Mouse (Mus musculus): ENCODE results near the gene Gpx3.
"Not testable (repeated sequence)": the region's sequence is repeated elsewhere in the genome, so short reads cannot be mapped to it uniquely, and the experiment has no call there.

Gpx3 gene

DNA sequence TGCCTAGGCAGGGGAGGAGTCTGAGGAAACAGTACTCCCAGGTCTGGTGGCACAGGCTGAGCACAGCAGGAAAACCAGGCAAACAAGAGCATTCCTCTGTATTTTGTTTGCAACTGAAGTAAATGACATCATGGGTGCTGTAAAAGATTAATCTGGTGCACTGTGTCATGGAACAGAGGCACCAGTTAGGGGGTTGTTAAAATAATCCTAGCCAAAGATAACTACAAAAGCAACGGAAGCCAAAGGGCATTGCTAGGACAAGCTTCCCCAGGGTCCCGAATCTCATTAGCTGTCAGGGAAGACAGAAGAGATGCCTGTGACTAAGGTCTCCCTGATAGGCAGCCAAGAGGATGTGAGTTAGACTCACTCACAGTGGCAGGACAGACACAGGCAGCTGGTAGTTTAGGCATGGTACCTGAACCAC is 21.2 kb upstream of the Gpx3 start:
- DNase-seq = no peak

DNA sequence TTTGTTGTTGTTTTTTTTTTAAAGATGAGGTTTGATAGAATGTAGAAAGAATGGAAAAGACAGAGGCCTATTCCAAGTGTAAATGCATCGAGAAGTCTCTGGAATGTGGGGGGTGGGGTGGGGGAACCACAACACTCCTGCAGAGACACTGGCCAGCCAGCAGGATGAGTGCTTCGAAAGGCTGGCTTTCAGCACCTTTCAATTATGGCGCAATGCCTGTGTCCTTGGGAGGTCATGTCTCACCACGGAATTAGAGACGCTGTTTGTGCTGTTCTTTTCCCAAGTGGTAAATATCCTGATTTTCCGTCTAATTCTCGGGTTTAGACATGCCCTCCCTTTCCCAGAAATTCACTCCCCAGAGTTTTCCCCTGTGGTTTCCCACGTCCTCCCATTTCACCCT is 19.6 kb upstream of the Gpx3 start:
- DNase-seq = no peak

DNA sequence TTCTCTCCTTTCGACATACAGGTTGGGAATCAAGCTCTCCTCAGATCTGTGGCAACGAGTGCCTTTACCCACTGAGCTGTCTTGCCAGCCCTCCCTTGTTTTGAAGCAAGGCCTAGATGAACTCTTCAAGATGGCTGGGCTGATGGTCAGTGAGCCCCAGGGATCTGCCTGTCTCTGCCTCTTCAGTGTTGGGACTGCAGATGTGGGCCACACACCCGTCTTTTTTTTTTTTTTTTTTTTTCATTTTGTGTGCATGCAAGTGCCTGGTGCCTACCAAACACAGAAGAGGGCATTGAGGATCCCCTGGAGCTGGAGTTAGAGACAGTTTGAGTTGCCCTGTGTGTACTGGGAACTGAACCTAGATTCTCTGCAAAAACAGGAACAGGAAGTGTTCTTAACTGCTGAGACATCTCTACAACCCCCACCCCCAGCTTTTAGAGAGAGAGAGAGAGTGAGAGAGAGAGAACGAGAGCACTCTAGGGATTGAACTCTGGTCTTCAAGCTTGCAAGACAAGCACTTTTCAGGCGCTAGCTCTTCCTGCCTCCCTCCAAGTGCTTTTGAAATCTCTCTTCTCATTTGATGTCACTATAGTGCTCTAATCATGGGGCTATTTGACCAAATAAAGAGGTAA is 17.9 kb upstream of the Gpx3 start:
- no peak for DNase-seq

DNA sequence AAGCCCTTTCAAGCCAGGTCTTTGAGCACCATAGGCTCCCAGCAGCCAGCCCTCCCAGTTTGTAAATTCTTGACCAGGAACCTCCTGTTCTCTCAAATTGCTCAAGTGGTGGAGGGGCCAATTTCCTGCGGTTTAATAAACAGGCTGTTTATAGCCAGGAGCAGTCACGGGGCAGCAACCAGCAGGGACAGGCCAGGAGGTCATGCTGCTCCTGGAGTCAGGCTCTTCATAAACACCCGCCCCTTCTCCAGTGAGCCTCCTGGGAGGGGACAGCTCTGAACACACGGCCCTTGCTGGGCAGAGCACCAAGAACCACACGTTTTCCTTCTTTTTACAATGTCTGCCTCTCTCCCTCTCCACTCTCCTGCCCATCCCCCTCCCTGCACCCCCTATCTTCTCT is 17.3 kb upstream of the Gpx3 start:
- DNase-seq = no peak

DNA sequence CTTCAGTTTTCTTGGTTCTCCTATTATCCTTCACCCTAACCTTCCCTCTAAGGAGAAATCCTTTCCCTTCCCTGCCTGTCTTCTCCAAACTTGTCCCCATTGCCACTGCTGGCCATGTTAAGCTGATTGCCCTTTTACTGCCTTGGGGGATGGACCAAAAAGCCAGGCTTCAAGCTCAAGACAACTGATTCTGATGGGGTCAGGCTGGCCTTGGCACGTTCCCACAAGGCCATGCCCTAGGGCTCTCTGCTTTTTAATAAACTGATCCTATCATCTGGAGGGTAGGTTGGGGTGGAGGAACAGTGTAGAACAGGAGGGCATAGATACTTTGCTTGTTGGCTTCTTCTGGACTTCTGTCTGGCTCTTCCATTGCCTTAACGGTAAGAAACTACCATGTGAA is 16.8 kb upstream of the Gpx3 start:
- no peak for DNase-seq

DNA sequence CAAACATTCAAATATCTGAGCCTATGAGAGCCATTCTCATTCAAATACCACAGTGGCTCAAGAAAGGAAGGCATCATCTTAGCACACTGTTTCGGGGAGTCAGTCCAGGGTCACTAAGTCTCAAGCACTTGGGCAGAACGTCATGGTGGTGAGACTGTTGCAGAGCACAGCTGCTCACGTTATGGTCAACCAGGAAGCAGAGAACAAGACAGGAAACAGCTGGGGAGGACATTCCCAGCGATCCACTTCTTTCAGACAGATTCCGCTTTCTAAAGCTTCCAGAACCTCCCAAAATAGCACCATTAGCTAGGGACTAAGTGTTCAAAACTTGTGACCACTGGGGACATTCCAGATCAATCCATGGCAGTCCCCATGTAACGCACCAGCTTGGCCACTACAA is 14.3 kb upstream of the Gpx3 start:
- DNase-seq = no peak

DNA sequence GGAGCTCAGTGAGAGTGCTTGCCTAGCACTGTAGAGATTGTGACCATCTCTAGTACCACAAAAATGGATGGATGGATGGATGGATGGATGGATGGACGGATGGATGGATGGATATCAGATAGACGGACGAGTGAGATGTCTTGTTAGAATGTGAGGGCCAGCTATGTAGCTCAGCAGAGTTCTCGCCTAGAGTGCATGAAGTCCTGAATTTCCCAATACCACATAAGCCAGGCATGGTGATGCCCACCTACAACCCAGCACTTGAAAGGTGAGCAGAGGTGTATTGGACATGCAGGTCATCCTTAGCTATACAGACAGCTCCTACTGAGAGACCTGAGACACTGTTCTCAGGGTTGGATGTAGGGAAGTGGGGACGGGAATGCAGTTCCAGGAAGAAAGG is 10.9 kb upstream of the Gpx3 start:
- no peak for DNase-seq

DNA sequence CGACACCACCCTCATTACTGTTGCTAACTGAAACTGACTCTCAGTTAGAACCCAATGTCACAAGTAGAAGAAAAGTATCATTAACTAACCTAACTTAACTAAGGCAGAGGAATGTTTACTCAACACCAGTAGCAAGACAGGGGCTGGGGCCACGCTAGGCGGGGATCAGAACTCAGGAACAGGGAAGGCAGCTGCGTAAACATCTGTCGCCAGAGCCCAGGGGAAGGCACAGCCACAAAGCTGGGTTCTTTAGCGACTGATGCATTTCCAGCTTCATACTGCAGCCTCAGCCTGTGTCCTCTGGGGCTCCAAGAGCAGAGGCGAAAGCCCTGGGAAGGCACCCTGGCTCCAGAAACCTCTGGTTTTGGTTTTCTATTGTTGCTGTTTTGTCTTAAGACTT is 10.2 kb upstream of the Gpx3 start:
- no peak for DNase-seq

DNA sequence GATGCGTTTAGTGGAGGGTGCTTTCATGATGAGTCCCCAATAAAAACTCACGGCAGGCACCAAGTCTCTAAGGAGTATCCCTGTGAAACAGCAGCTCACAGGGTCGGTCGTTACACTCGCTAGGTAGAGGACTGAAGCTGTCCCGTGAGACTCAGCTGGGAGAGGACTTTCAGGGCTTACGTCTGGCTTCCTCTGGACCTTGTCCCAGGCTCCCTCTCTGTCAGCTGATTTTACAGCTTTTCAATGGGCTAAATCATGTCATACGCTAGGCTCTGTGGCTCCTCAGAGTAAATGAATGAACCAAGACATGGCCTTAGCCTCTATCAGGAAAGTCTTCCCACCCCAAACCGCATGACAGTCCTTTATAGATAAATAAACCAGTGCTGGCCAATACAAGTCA is 7.7 kb upstream of the Gpx3 start:
- DNase-seq = no peak

DNA sequence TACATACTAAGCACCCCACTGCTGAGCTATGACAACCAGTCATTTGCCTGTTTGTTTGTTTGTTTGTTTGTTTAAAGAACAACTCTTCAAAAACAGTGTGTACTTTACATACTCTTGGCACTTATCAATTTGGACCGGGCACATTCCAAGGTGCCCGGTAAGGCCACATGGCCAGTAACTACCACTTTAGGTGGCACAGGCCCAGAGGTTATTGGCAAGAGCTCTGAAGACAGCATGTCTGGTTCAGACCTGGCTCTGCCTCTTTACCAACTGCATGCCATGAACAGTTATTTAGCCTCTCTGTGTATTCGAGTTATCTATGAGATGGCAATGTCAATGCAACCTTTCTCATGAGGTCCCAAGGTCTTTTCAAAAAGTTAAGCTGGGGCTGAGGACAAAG is 5.6 kb upstream of the Gpx3 start:
- DNase-seq = not testable (repeated sequence)

DNA sequence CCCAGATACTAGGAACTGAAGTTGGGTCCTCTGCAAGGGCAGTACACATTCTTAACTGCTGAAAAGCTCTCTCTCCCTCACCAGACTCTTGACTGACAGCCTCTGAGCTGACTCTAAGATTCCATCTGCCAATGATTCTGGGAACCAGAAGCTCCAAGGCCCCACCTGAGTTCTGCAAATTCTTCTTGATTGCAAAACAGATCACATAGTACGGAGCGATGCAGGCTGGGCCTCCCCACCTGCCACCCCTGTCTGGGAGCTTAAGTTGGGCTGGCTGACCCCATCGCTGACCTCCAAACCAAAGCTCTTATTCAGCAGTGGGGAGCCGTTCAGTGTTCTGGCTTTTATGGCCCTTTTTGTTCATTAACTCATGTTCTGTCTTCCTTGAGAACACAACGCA is 4.8 kb upstream of the Gpx3 start:
- no peak for DNase-seq

DNA sequence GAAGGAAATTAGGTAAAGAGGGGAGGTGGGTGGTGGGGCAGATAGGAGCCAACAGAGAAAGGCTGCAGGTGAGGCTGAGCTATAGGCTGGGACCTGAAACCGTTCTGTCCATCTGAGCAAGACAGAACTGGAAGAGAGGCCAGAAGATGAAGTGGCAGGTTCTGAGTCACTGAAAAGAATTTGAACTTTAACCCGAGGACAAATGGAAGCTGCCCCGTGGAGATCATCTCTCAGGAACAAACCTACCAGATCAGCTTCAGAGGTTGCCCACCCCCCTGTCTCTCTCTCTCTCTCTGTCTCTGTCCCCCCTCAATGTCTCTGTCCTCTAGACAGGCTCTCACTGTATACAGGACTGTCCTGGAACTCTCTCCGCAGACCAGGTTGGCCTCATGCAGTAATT is 2.6 kb upstream of the Gpx3 start:
- no peak for DNase-seq

DNA sequence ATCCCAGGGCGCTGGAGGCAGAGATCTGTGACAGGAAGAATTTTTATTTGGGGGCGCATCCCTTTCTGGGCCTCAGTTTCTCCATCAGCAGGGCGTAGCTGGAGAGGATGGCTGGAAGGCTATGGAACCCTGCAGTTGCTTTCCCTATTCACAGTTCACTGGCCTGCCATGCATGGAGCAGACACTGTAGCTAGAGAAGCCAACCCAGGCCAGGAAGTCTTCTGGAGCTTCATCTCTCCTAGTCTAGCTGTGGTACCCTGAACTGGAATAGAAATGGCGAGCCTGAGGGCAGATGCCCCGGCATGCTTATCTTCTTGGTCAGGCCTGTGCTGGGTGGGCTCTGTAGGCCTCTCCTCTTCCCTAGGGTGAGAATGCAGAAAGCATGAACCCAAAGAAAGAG is 1.1 kb downstream of the Gpx3 start:
- no peak for DNase-seq

DNA sequence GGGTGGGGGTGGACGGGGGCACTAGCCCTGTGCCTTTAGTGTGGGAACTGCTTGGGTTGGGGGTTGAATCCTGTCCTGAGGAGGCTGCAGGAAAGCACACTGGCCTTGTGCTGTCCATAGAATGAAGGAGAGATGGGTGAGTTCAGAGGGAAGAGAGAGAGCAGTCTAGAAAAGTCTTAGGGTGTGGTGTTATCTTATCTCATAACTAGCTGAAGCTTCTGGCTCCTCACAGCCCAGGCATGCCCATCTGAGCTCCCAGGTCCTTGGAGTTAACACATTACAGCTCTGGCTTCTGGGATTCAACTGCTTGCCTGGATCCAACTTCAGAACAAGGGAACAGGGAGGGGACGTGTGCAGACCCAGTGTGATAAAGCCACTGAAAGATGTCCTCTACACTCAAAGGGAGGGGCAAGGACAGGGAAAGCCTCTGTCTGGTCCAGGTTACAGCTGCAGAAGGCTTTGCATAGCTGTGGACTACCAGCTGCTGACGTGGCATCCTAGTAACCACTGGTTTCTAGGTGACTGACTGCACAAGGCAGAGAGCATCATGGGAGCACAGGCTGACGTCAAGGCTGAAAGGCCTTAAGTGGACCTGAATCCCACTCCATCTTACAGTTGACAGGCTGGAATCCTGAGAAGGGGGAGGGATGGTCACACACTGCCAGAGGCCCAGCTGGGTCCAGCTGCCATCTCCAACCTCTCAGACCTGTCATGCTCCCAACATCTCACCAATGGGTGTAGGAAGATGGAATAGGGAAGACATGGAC is 1.9 kb downstream of the Gpx3 start:
- no peak for DNase-seq

DNA sequence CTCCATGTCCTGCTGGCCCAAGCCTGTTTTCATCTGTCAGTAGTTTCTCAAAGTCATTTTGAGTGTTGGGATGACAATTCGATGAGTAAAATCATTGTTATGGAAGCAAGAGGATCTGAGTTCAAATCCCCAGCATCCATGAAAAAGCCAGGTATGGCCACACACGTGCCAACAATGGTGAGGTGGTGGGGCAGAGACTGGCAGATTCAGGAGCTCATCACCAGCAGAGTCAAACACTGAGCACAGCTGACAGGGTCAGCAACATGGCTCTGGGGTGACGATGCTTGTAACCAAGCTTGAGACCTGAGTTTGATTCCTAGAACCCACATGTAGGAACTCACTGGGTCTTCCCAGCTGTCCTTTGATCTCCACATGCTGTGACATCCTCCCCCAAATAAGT is 2.8 kb downstream of the Gpx3 start:
- no peak for DNase-seq

DNA sequence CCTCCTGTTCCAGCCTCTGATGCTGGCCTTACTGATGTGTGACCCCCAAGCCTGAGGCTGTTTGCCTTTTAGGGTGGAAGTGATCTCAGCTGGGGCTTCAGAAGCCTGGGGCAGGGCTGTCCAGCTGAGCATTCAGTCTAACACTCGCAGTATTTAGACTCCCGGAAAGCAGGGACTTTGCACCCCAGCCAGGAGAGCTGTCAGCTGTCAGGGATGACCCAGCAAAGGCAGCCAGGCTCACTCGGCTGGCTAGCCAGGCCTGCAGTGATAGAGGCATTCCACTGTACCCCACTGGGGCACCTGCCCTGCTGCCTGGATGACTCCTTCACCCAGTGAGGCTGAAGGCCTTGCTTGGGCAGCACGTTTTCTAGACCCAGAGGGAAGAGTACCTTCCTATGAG is 3.7 kb downstream of the Gpx3 start:
- no peak for DNase-seq

DNA sequence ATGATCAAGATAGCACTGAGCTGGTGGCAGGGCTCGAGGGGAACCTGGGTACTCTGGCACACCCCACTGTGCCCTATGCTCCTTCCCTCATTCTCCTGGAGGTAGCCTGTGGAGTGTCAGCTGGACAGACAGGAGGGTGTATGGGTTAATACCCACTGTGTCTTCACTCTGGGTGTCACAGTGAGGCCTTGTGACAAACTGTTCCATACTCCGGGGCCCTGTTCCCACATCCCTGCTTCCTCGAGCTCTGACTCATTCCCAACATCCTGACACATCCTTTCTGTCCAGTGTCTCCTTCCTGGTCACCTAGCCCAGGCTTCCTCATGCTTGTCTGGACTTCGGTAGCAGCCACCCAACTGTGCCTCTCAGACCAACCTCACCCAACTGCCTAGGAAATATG is 4.2 kb downstream of the Gpx3 start:
- no peak for DNase-seq

DNA sequence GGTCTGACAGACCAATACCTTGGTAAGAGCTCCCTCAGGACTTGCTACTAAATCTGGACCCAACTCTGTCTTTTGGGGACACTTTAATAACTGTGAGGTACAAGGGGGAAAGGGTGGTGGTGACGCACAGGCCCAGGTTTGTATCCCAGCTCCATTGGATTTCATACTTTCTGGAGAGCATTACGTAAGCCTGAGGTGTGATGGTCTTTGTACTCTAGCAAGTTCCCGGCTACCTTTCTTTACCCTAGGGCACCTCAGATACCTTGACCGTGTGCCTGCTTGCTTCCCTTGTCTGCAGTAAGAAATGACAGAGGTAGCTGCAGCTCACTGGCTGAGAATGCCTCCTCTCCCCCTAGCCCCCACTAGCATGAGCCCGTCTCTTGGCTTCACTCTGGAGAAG is 5.0 kb downstream of the Gpx3 start:
- DNase-seq = no peak

DNA sequence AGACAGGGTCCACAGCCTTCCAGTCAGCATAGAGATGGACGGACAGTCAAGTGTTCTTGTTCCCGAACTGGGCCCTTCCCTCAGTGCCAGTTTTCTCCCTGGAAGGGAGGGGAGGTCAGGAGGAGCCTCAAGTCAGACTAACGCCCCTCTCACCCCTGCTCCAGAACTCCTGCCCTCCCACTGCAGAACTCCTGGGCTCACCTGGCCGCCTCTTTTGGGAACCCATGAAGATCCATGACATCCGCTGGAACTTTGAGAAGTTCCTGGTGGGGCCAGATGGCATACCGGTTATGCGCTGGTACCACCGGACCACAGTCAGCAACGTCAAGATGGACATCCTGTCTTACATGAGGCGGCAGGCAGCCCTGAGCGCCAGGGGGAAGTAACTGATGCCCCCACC is 7.0 kb downstream of the Gpx3 start:
- no peak for DNase-seq

DNA sequence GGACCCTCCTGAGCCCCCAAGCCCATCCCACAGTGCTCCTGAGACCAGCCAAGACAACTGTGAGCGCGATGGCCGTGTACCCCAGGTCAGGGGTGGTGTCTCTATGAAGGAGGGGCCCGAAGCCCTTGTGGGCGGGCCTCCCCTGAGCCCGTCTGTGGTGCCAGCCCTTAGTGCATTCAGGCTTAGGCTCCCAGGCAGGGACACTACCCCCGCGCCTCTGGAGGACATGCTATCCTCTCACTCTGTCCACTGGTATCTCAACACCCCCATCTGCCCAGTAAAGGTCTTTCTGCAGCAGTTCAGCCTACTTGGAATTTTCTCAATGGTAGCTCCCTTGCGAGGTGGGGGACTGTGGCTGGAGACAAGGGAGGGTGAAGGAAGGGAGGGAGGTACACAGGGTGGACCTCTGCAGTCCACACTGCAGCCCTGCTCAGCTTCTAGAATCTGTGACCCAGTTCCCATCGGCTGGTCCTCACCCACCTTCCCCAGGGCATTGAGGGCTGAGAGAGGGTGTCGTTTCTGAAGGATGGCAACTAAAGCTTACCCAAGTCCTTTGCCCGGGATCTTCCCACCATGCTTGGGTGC is 7.9 kb downstream of the Gpx3 start:
- DNase-seq = no peak

DNA sequence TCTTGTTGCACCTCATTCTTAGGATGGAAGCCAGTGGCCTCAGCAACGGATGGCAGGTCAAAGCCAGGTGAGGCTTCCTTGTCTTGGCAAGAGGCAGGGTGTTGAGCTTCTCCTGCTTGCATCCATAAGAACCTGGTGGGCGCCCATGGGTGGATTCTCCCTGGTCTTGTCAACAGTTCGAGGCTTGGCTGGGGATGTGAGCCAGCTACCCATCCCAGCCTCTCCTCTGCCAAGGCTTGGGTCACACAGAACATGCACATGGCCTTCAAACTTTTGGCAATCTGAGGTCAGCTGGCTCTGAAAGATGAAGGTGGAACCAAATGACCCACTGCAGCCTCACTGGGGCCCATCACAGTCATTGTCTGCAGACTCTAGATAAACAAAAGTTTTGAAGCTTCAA is 8.9 kb downstream of the Gpx3 start:
- DNase-seq = no peak

DNA sequence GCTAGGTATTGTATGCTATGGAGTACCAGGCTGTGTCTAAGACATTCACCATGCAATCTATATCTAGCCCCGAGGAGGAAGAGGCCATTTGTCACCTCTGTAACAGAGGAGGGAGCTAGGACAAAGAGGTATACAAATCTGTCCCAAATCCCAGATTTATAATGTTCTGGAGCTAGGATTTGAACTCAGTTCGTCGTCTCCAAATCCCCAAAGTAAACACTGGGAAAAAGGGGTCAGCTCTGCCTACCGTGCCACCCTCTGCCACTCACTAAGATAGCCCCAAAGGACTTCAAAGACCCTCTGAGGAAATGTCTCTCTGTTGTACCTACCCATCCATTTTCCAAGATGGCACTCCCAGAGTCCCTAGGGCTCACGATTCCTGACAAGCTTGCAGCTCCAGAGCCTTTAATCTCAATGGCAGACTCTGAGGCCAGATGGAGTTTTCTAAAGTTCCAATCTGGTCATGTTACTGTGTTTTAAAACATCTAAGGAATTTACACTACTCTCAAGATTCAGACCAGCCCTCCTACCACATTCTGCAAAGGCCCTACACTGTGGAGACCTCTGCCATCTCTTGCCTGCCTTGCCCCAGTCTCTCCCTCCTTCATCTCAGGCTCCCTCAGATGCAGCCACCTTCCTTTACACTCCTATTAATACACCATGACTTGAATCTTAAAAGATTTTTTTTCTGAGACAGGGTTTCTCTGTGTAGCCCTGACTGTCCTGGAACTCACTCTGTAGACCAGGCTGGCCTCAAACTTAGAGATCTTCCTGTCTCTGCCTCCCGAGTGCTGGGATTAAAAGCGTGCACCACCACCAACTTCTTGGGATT is 9.6 kb downstream of the Gpx3 start:
- DNase-seq = no peak

DNA sequence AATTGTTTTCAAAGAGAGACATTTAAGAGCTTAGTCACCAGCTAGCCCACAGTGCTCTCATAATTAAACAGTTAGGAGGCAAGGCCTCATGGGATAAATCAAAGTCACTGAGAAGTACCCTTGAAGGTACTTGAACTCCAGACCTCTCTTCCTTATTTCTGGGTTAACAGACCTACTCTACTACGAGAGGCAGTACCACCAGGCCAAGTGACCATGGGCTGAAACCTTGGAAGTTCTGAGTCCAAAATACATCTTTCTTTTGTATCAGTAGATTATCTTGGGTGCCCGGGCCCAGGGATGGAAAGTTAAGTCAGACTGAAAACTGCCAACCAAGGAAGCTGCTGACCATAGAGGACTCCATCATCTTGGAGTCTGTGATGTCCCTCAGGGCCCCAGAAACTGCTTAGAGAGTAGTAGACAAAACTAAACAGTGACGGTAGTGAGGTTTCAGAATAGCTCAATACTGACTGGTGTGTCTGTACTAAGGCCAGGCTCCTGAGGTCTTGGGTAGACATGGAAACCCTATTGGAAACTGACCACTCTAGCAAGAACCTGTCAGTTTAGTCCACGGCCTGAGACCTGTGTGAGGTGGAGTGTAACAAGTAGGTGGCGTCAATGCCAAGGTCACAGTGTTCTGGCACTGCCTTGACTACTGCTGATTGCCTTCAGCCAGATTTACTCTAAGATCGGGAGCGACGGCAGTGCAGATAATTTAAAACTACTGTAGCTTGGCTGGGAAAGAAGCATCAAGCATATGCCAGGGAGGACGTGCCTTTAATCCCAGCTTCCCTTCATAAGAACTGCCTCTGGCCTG is 10.5 kb downstream of the Gpx3 start:
- DNase-seq = no peak

All from cerebellum, adult 9-11 months (tissue).